Mouse (Mus musculus): Measurements from ENCODE around the gene Slc11a1.

DNA sequence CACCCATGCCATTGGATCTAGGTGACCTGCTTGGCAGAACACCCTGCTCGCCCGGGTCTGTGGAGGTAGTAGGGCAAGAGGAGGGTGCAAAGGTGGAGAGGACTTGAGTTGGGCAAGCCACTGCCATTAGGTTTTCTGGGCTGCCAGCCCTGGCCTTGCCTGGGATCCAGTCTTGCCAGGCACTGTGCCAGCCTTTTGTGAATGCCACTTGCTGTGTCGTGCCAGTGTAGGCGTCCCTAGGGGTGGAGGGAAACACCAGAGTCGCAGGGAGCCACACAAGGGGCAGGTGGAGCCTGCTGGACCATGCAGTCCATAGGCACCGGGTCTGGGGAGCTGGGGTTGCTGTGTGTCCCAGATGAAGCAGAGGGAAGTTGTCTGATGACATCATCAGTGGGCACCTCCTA lies 34.6 kb upstream of the Slc11a1 start:
- no peak for TF ChIP-seq CTCF (IDR thresholded peaks at IDR 0.05; ENCODE audit: insufficient read depth, low read depth, low read length)
- TF ChIP-seq POLR2A (IDR thresholded peaks at IDR 0.05; ENCODE audit: insufficient read depth, low read depth, low read length): no peak
